Comparison of ENCODE assay signal across 19 mouse cellular contexts in the genomic region with DNA sequence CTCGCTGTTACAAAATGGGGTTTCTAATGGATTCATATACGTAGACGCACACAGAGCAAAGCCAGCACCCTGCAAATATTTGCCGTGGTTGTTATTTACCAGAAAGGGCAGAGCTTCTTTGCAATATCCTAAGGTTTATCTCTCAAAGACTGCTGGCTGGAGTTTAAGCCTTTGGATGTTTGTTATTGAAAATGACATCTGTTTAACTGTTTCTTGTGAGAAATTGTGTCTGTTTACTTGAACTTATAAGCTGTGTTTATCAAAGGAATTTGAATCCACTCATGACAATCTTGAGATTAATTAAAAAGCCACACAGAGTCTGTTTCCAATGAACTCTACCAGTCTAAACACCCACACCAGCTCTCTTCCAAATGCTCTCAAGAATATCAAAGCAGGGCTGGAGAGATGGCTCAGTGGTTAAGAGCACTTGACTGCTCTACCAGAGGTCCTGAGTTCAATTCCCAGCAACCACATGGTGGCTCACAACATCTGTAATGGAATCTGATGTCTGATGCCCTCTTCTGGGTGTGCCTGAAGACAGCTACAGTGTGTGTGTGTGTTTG. TPM values are rescaled to one million over a fixed set of nuclear protein-coding genes. Genes with fewer than 3 reads are reported as not detected.
DNase-seq lines count a peak whose midpoint lies in the region; ATAC-seq and TF ChIP-seq lines count a peak whose summit lies in the region.
"Had no signal": no experiment of that assay in that cellular context is flagged by ENCODE, and none has a peak within 500 bp of the region (broad histone marks: within the 10 kb centered on the region; RNA-seq: fewer than 3 reads in every experiment).

No protein-coding gene starts in this region.

- H3K9ac ChIP-seq in lung, embryonic 14.5 days: no peak overlapping the region
- 0 out of 2 replicates have a peak overlapping the region, but pooled peaks have one; percentile 26 for H3K9ac ChIP-seq in neural tube, embryonic 15.5 days (replicated peaks)
- H3K9ac ChIP-seq: heart, embryonic 15.5 days had no signal

- peaks cover 4% of the 10 kb centered on the region; the same call in 1 of the 2 replicates for H3K27me3 ChIP-seq in lung, embryonic 14.5 days (ENCODE audit: insufficient read depth, low read length)
- 0 out of 2 replicates have a peak, but pooled peaks cover 3% of the 10 kb centered on the region for H3K27me3 ChIP-seq in neural tube, embryonic 15.5 days (replicated peaks)
- no peaks in the 10 kb centered on the region for H3K27me3 ChIP-seq in cerebellum, adult 2 months (ENCODE audit: control insufficient read depth, insufficient read depth, low read length)

- no peaks in the 10 kb centered on the region for H3K36me3 ChIP-seq in lung, embryonic 14.5 days (ENCODE audit: insufficient read depth)
- no peaks in the 10 kb centered on the region for H3K36me3 ChIP-seq in neural tube, embryonic 15.5 days
- H3K36me3 ChIP-seq: heart, embryonic 15.5 days had no signal

- H3K4me2 ChIP-seq in lung, embryonic 14.5 days: 0 out of 2 replicates have a peak overlapping the region, but pooled peaks have one; percentile 15
- H3K4me2 ChIP-seq in neural tube, embryonic 15.5 days: no peak overlapping the region
- H3K4me2 ChIP-seq: heart, embryonic 15.5 days; liver, embryonic 11.5 days had no signal

- peaks cover 3% of the 10 kb centered on the region; the same call in 1 of the 2 replicates for H3K4me1 ChIP-seq in lung, embryonic 14.5 days (ENCODE audit: insufficient read depth)
- H3K4me1 ChIP-seq in brown adipose tissue, adult 24 weeks (ENCODE audit: control insufficient read depth, insufficient read depth, insufficient read length, low read length): peaks cover 5% of the 10 kb centered on the region; the same call in 1 of the 2 replicates
- peaks cover 18% of the 10 kb centered on the region for H3K4me1 ChIP-seq in neural tube, embryonic 15.5 days
- H3K4me1 ChIP-seq in cerebellum, adult 2 months (ENCODE audit: control insufficient read depth, insufficient read depth, low read length): peaks cover 7% of the 10 kb centered on the region

- WGBS in lung, embryonic 14.5 days: 27% methylated on average over 4 of the region's 4 CpGs
- 46% methylated on average over 4 of the region's 4 CpGs for WGBS in neural tube, embryonic 15.5 days
- 92% methylated on average over 4 of the region's 4 CpGs for WGBS in cerebellum, adult 2 months

- H3K4me3 ChIP-seq in lung, embryonic 14.5 days (ENCODE audit: low read depth, low read length): no peak overlapping the region
- H3K4me3 ChIP-seq in brown adipose tissue, adult 24 weeks (ENCODE audit: insufficient read depth, low read depth, low read length): no peak overlapping the region
- H3K4me3 ChIP-seq in neural tube, embryonic 15.5 days (replicated peaks): no peak overlapping the region
- H3K4me3 ChIP-seq in cerebellum, adult 2 months (replicated peaks; ENCODE audit: insufficient read depth, low read depth, low read length): no peak overlapping the region
- H3K4me3 ChIP-seq: heart, embryonic 15.5 days had no signal

- H3K9me3 ChIP-seq in lung, embryonic 14.5 days (ENCODE audit: low read depth, low read length): no peaks in the 10 kb centered on the region
- no peaks in the 10 kb centered on the region for H3K9me3 ChIP-seq in neural tube, embryonic 15.5 days (replicated peaks)
- H3K9me3 ChIP-seq: heart, embryonic 15.5 days had no signal

- peak; percentile 15 for DNase-seq in heart, adult 11 months
- DNase-seq in heart, adult 8-10 months (ENCODE audit: low spot score): no peak
- DNase-seq in lung, embryonic 14.5 days: peak; percentile 69
- no peak for DNase-seq in lung, adult 18-20 months
- DNase-seq in cerebellum, adult 2 months: no peak
- DNase-seq: kidney, adult 9 months; right cerebral cortex, postnatal 25 days; thymus, postnatal 25 days had no signal

- TF ChIP-seq CTCF in lung, embryonic 14.5 days (IDR thresholded peaks at IDR 0.05; ENCODE audit: low read depth): no peak
- no peak for TF ChIP-seq CTCF in cerebellum, adult 2 months (IDR thresholded peaks at IDR 0.05; ENCODE audit: borderline replicate concordance, insufficient read depth, low read depth, low read length)

- TF ChIP-seq POLR2A in cerebellum, adult 2 months (IDR thresholded peaks at IDR 0.05; ENCODE audit: borderline replicate concordance, insufficient read depth, low read length): no peak

- H3K27ac ChIP-seq in lung, embryonic 14.5 days (ENCODE audit: low read depth): peak overlapping the region; percentile 50; the same call in 1 of the 2 replicates
- peak overlapping the region; percentile 79 for H3K27ac ChIP-seq in brown adipose tissue, adult 24 weeks (replicated peaks; ENCODE audit: low read depth, low read length)
- H3K27ac ChIP-seq in neural tube, embryonic 15.5 days (replicated peaks): 0 out of 2 replicates have a peak overlapping the region, but pooled peaks have one; percentile 9
- no peak overlapping the region for H3K27ac ChIP-seq in cerebellum, adult 2 months (ENCODE audit: insufficient read depth, low read length)
- H3K27ac ChIP-seq: heart, embryonic 15.5 days had no signal

- ATAC-seq in lung, embryonic 14.5 days (ENCODE audit: insufficient read depth): peak; percentile 60
- ATAC-seq in neural tube, embryonic 15.5 days (ENCODE audit: low FRiP score): no peak
- no peak for ATAC-seq in cerebellum, adult (ENCODE audit: insufficient number of reproducible peaks, low FRiP score, low TSS enrichment)
- ATAC-seq: forebrain, embryonic 14.5 days had no signal

RNA-seq across cellular contexts. Expression of a gene that starts 35.5 kb away (rescaled TPM):
- total RNA-seq in heart, adult 8-10 months (2022): not detected
- not detected in 2 replicates for polyA plus RNA-seq in lung, embryonic 14.5 days (2014; fragmentation: Nextera tagmentation; extraction: Ambion mirVana)
- polyA plus RNA-seq in brown adipose tissue, adult 24 weeks (2012; ENCODE audit: insufficient read depth, insufficient read length, missing spikeins): not detected in 2 replicates
- polyA plus RNA-seq in neural tube, embryonic 15.5 days (2015; fragmentation: Nextera tagmentation; extraction: Ambion mirVana): not detected in 2 replicates
- polyA plus RNA-seq in cerebellum, adult 2 months (2012; rRNA removed): not detected in 2 replicates
- total RNA-seq: adrenal gland, adult 18-20 months; hematopoietic stem cell, adult 5-6 weeks; left cerebral cortex, postnatal 14 days; MEL had no signal
- polyA plus RNA-seq: forebrain, embryonic 14.5 days; heart, embryonic 15.5 days; liver, embryonic 11.5 days; neural tube, embryonic 11.5 days had no signal

Comparison
In these comparisons a context has a peak if more than half of its experiments do, and no peak if none do; other contexts are left out.
1. DNase-seq: peak in heart, adult 11 months (single experiment) and lung, embryonic 14.5 days (single experiment); none in heart, adult 8-10 months (single experiment), lung, adult 18-20 months (0 of 2) and cerebellum, adult 2 months (0 of 2).